Mouse (Mus musculus) heart, adult 2 months (tissue): ENCODE measurements around the gene Metap1d.

Source experiments
- CTCF ChIP-seq: fragments of 200-600 bp; IDR thresholded peaks from 2 replicates; pipeline ENCODE4 v1.8.1; 2022; ENCODE audit warnings: antibody characterized with exemption, mild to moderate bottlenecking, moderate library complexity
- POLR2A ChIP-seq: fragments of 200-500 bp; IDR thresholded peaks from 2 replicates; pipeline ENCODE4 v1.6.1; 2011; ENCODE audit warnings: mild to moderate bottlenecking, low read depth, low read length, control low read depth; ENCODE audit not compliant: insufficient read depth

DNA sequence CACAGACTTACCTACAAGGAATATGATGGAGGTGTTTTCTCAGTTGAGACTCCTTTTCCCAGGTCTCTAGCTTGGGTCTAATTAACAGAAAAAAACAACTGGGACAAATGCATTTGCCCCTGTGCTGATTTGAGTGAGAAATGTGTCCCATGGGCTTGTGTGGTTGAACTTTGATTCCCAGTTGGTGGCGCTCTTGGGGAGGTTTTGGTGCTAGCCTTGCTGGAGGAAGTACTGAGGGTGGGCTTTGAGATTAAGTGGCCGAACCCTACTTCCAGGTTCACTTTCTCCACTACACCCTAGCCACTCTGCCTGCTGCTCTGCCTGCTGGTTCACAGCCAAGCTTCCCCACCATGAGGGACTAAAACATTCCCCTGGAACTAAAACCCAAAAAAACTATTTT lies 3.5 kb upstream of the Metap1d start:
- TF ChIP-seq POLR2A: no peak
- TF ChIP-seq CTCF: no peak
